Mouse (Mus musculus) liver, adult 2 months (tissue): ENCODE results near the gene Arhgef1.

Source experiments
- CTCF ChIP-seq: fragments of 200-500 bp; IDR thresholded peaks from 2 replicates; pipeline ENCODE4 v1.5.1; 2011; ENCODE audit warnings: low read depth, low read length, control low read depth
- POLR2A ChIP-seq: fragments of 200-500 bp; IDR thresholded peaks from 2 replicates; pipeline ENCODE4 v1.6.1; 2011; ENCODE audit warnings: low read length, control low read depth; ENCODE audit not compliant: insufficient read depth; ENCODE audit errors: extremely low read depth

DNA sequence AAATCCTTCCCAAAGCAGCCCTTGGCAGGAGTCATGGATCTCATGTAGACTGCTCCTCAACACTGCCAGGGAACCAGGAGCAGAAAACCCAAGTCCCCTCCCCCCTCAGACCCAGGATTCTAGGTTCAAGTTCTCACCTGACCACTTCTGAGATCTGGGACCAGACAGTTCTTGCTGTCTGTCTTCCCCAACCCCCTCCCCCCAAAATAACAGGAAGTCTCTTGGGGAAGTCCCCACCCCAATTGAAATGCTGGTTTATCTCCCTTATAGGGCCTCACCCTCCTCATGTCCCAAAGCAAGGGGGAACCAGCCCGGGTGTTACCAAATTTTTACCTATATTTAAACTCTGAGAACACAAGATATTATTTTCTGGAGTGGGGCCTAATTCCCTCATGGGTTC lies 870 bp upstream of the Arhgef1 start:
- TF ChIP-seq CTCF (no peak), POLR2A (no peak)
